Mouse (Mus musculus) skeletal muscle tissue, adult 2 months (tissue): ENCODE measurements at regions not wholly inside any gene's neighbourhood (a gene's known extent, or its start where the extent isn't known, plus 50 kb on each side); places are given as distances from the start of the nearest gene placed in this dataset.
"Not testable (repeated sequence)": the region's sequence is repeated elsewhere in the genome, so short reads cannot be mapped to it uniquely, and the experiment has no call there.

ENCODE experiments used
- DNase-seq: peaks from one replicate; pipeline ENCODE4 v3.0.0-alpha.2; 2012; ENCODE audit warnings: low read depth, low spot score

GRCm38 (mm10) chr9:115775112-115775511 is 134.1 kb upstream of the Gadl1 start:
- DNase-seq = no peak

GRCm38 (mm10) chr9:115775858-115776257 is 133.4 kb upstream of the Gadl1 start:
- DNase-seq = no peak

- DNase-seq = no peak
Observed at GRCm38 (mm10) chr9:115777097-115777864, 132.0 kb upstream of the Gadl1 start.

DNA sequence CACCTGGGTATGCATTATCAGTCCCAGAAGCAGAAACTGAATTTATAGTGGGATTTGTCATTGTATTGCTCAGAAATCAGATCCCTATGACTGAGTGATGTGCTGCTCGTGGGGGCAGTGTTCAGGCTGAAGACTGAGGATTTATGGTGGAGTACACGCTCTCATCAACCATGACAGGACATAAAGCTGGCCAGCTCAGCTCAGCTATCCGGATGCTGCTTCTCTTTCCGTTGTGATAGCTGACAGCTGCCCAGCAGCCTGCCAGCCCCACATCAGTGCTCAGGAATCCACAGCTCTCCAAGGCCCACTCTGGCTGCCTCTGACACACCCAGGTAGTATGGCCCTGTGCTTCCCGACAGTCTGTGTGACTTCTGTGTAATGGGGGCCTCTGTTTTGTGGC is 130.4 kb upstream of the Gadl1 start:
- DNase-seq = no peak

- no peak for DNase-seq
Observed at GRCm38 (mm10) chr9:115799330-115799729, 109.9 kb upstream of the Gadl1 start.

GRCm38 (mm10) chr9:115800624-115801023 is 108.6 kb upstream of the Gadl1 start:
- no peak for DNase-seq

- DNase-seq = no peak
Observed at GRCm38 (mm10) chr9:115803071-115803470, 106.2 kb upstream of the Gadl1 start.

- no peak for DNase-seq
Observed at GRCm38 (mm10) chr9:115805224-115805623, 104.0 kb upstream of the Gadl1 start.

- DNase-seq = no peak
Observed at GRCm38 (mm10) chr9:115806018-115806702, 103.1 kb upstream of the Gadl1 start.

GRCm38 (mm10) chr9:115840186-115840585 is 69.1 kb upstream of the Gadl1 start:
- DNase-seq = no peak

GRCm38 (mm10) chr9:115840791-115841190 is 68.5 kb upstream of the Gadl1 start:
- DNase-seq = no peak

DNA sequence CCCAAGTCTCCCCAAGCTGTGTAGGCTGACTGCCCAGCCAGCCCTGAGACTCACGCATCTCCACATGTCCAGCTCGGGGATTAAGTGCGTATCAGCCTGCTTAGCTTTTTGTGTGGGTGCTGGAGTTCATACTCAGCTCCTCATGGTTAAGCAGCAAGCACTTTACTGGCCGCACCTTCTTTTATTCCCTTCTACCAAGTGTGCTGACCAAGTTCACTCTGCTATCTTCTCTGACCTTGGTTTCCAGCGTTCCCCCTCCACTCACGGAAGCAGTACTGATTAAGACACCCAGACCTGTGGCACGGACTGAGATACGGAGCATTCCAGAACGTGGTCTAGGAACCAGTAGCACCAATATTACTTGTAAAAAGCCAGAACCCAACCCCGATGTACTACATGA is 67.6 kb upstream of the Gadl1 start:
- no peak for DNase-seq

DNA sequence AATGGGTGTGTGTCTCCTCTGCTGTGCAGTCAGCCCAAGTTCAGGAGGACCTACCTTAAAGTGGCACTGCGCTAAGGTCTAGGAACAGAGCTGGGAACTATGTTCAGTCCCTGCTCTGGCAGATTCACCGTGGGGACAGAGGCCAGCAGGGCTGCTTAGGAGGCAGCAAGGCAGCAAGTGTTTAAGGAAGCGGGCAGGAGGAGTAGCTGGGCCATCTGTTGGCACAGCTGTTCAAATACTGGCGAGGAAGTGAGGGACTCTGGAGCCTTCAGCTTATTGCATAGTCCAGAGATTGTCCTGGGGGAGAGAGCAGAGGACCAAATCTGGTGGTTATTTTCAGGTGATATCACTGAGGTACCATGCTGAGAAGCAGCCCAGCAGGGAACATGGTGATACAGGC is 64.9 kb upstream of the Gadl1 start:
- no peak for DNase-seq

- DNase-seq = no peak
Observed at GRCm38 (mm10) chr9:115845091-115845490, 64.2 kb upstream of the Gadl1 start.

DNA sequence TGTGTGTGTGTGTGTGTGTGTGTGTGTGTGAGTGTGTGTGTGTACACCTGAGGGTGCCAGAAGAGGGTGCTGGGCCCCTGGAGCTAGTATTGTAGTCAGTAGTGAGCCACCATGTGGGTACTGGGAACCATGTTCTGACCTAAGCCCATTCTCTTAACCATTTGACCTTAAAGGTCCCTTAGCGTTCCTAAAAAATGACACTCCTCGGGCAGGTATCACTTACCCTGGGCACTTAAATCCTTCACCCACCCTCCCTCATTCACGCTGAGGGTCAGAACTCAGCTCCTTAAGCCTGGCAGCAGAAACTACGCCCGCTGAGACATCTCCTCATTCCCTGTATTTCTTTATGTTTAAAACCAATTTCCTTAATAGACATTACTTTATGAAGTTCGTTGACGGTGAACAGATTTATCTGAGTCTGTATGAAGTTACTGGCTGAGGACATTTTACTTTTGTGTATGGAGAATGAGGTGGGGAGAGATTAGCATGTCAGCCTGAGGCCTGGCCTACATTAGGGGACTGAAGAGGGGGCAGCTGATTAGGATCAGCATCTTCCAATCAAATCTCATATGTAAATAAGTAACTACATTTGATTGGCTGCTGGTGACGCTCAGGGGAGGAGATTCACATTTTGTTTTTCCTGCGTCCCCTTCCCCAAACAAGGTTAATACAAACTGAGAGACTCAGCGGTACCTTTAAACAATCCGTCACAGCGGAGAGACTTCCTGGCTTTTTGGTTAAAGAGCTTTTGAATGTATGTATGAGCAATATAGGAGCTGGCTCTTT is 61.8 kb upstream of the Gadl1 start:
- peak; percentile 11 for DNase-seq

DNA sequence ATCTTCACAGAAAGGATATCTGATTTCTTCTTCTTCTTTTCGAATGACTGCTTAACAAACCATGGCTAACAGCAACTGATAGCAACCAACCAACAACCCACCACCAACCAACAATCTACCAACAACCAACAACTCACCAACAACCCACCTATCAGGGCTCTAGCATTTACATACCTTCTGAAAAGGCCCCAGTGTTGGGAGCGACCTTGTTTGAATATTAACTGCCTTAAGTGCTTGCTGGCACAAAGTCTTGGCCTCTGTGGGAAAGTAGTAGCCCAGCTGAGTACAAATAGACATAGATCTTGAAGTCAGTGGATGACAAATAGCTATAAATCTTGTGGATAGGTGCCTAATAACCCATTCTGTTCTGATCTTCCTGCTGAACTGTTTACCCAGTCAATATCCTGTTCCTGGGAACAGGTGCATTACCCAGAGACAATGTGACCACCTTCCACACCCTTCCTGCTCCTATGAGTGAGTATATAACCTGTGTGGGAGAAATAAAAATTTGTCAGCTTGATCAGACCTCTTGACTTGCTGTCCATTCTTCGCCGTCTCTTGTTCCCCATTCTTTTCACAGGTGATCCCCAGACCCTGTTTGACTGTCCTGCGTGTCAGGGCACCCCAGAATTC is 55.9 kb upstream of the Gadl1 start:
- DNase-seq = not testable (repeated sequence)

DNA sequence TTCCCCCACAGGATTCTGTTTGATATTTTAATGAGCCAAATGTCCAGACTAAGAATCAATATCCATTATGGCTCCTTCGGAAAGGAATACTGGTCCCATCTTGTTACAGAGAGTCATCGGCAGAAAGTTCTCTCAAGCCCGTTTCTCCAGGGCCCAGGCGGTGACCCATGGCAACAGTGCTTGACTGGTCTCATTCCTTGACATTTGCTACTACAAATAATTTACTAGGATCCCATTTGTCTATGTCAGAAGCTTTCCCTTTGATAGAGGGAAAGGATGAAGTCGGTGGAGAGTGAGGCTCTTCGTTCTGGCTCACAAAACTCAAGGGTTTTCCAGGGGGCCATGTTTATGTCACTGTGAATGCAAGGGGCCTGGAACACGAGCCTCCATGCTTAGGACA is 52.0 kb upstream of the Gadl1 start:
- no peak for DNase-seq

DNA sequence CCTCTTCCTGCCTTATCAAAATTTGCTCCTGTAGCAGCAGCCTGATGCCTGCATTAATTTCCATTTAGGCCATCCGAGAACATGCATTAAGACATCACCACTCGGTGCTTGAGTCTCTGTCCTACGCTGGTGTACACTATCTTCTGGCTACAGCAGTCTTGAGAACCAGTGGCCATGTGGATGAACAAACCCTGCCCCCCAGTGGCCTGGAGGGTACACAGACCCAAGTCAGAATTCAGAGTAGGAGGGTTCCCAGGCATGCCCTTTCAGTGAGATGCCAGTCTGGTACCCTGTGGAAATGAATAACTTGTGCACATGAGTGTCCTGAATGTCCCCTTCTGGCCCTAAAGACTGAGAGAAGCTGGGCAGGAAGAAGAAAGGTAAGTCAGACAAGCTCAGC is 50.4 kb upstream of the Gadl1 start:
- no peak for DNase-seq
